Mouse (Mus musculus) olfactory bulb, adult 2 months (tissue): Measurements from ENCODE around the gene Bnc2.

Experiments
- CTCF ChIP-seq: fragments of 200-500 bp; IDR thresholded peaks from 2 replicates; pipeline ENCODE4 v1.5.1; 2012; ENCODE audit warnings: low read depth, mild to moderate bottlenecking, low read length, moderate library complexity; ENCODE audit not compliant: insufficient read depth
- POLR2A ChIP-seq: fragments of 200-500 bp; IDR thresholded peaks from 2 replicates; pipeline ENCODE4 v1.6.1; 2012; ENCODE audit warnings: mild to moderate bottlenecking, low read depth, low read length, moderate library complexity; ENCODE audit not compliant: insufficient read depth

- TF ChIP-seq POLR2A (no peak), CTCF (no peak)
These were observed 531 bp downstream of the Bnc2 start for GRCm38 (mm10) chr4:84674318-84675170.
